Mouse (Mus musculus) liver, postnatal 0 days (tissue): ENCODE data around the gene Cacnb4. TPM values are rescaled to one million over a fixed set of nuclear protein-coding genes. Genes with fewer than 3 reads are reported as not detected.
A peak's percentile ranks its signal among the peaks of the same experiment; 100 is the strongest.

Experiments
- ATAC-seq: fragments of 200-750 bp; cut with Nextera tagmentation; 2 replicates; pipeline ENCODE4 v1.8.0; 2017; ENCODE audit warnings: mild to moderate bottlenecking, moderate library complexity
- DNase-seq: peaks from one replicate; pipeline ENCODE4 v3.0.0-alpha.2; 2016
- H3K27ac ChIP-seq: fragments of 300-500 bp; sonication (generic); 2 replicates; pipeline ENCODE4 v1.5.1; 2014; ENCODE audit warnings: antibody characterized with exemption, moderate library complexity, mild to moderate bottlenecking, low read depth
- H3K27me3 ChIP-seq: fragments of 300-500 bp; sonication (generic); 2 replicates; pipeline ENCODE4 v1.6.1; 2014; ENCODE audit warnings: low read length, control low read depth, mixed read lengths; ENCODE audit not compliant: insufficient read depth
- H3K36me3 ChIP-seq: fragments of 300-500 bp; sonication (generic); replicated peaks from 2 replicates; pipeline ENCODE4 v1.6.1; 2014; ENCODE audit warnings: mild to moderate bottlenecking, control low read depth, low read length, moderate library complexity, mixed read lengths; ENCODE audit not compliant: insufficient read depth
- H3K4me1 ChIP-seq: fragments of 300-500 bp; sonication (generic); 2 replicates; pipeline ENCODE4 v1.6.1; 2014; ENCODE audit warnings: antibody characterized with exemption, mild to moderate bottlenecking, control low read depth; ENCODE audit not compliant: insufficient read depth
- H3K4me2 ChIP-seq: fragments of 300-500 bp; sonication (generic); 2 replicates; pipeline ENCODE4 v1.6.1; 2014; ENCODE audit warnings: low read depth, mild to moderate bottlenecking, low read length, moderate library complexity, mixed read lengths
- H3K4me3 ChIP-seq: fragments of 300-500 bp; sonication (generic); 2 replicates; pipeline ENCODE4 v1.5.1; 2014; ENCODE audit warnings: low read depth, low read length
- H3K9ac ChIP-seq: fragments of 300-500 bp; sonication (generic); replicated peaks from 2 replicates; pipeline ENCODE4 v1.6.1; 2014; ENCODE audit warnings: mild to moderate bottlenecking, moderate library complexity
- H3K9me3 ChIP-seq: fragments of 300-500 bp; sonication (generic); 2 replicates; pipeline ENCODE4 v1.6.1; 2016; ENCODE audit warnings: mild to moderate bottlenecking, control low read depth, low read length, mixed read lengths
- CTCF ChIP-seq: sonication (generic); IDR thresholded peaks from 2 replicates; pipeline ENCODE4 v1.5.1; 2016; ENCODE audit warnings: antibody characterized with exemption, low read depth
- EP300 ChIP-seq: IDR thresholded peaks from 2 replicates; pipeline ENCODE4 v1.6.1; 2016; ENCODE audit warnings: antibody characterized with exemption, low read depth, mild to moderate bottlenecking
- WGBS: fragments of 180-500 bp; shearing (Covaris S2); extraction: QIAGEN DNeasy Blood & Tissue Kit; methylation state at CpG from one replicate; pipeline ENCODE4 v1.1.7; 2014; ENCODE audit not compliant: insufficient replicate concordance; 5-methylcytosine and 5-hydroxymethylcytosine counted together
- polyA plus RNA-seq: library from polyadenylated mRNA; unstranded; fragments of >200 nt; fragmentation: Nextera tagmentation; extraction: Ambion mirVana; gene quantifications from 2 replicates; pipeline ENCODE4 v1.2.1, GENCODE M21; 2015

Cacnb4 gene
- polyA plus RNA-seq, 1 experiment from 2014 or later = 0.27 TPM

- no peaks in the 10 kb centered on the region for H3K27me3 ChIP-seq
- WGBS = 90% methylated on average over 5 of the region's 5 CpGs
- peaks cover 46% of the 10 kb centered on the region for H3K36me3 ChIP-seq
- ATAC-seq (no peak), DNase-seq (no peak)
- no peak overlapping the region for H3K4me3 ChIP-seq
- peaks cover 4% of the 10 kb centered on the region; the same call in 1 of the 2 replicates for H3K4me1 ChIP-seq
- H3K9ac ChIP-seq = no peak overlapping the region
- H3K27ac ChIP-seq = no peak overlapping the region
- TF ChIP-seq EP300 = no peak
- no peak for TF ChIP-seq CTCF
- H3K9me3 ChIP-seq = peaks cover 3% of the 10 kb centered on the region; the same call in 1 of the 2 replicates
- no peak overlapping the region for H3K4me2 ChIP-seq
Measured at GRCm38 (mm10) chr2:52412524-52413037, 264.1 kb downstream of the Cacnb4 start.

- Histone ChIP-seq H3K9me3 (peaks cover 3% of the 10 kb centered on the region; the same call in 1 of the 2 replicates), H3K9ac (no peak overlapping the region), H3K27me3 (no peaks in the 10 kb centered on the region), H3K4me1 (no peaks in the 10 kb centered on the region), H3K27ac (no peak overlapping the region), H3K4me3 (no peak overlapping the region), H3K36me3 (peaks cover 67% of the 10 kb centered on the region), H3K4me2 (no peak overlapping the region)
- WGBS = 67% methylated on average over 1 of the region's 1 CpGs
- no peak for ATAC-seq
- no peak for DNase-seq
- TF ChIP-seq EP300 = no peak
- TF ChIP-seq CTCF = peak; percentile 57
Measured at GRCm38 (mm10) chr2:52406480-52406879, 270.2 kb downstream of the Cacnb4 start.

DNA sequence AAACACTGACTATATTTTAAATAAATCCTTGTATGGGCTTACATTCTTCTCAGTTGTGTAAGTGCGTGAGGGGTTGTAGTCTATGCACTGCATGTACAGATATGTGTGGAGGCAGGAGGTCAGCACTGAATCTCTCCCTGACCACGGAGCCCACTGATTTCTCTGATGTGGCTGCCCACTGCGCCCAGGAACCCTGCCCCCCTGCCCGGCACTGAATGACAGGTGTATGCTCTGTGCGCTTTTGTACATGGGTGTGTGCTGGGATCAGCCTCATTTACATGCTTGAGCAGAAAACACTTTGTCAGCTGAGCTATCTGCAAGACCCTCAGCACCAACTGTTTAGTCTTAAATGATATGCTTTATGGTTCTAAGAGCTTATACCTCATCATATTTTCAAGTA is 271.4 kb downstream of the Cacnb4 start:
- no peak overlapping the region for H3K27ac ChIP-seq
- TF ChIP-seq CTCF = no peak
- no peak for TF ChIP-seq EP300
- 94% methylated on average over 5 of the region's 5 CpGs for WGBS
- H3K27me3 ChIP-seq = no peaks in the 10 kb centered on the region
- DNase-seq (no peak), ATAC-seq (no peak)
- H3K9me3 ChIP-seq = peaks cover 2% of the 10 kb centered on the region; the same call in 1 of the 2 replicates
- no peaks in the 10 kb centered on the region for H3K4me1 ChIP-seq
- no peak overlapping the region for H3K4me3 ChIP-seq
- no peak overlapping the region for H3K9ac ChIP-seq
- H3K4me2 ChIP-seq = no peak overlapping the region
- peaks cover 57% of the 10 kb centered on the region for H3K36me3 ChIP-seq

- Histone ChIP-seq H3K9me3 (no peaks in the 10 kb centered on the region), H3K36me3 (0 out of 2 replicates have a peak, but pooled peaks cover 4% of the 10 kb centered on the region), H3K4me1 (no peaks in the 10 kb centered on the region), H3K9ac (no peak overlapping the region), H3K4me2 (no peak overlapping the region), H3K27ac (no peak overlapping the region), H3K4me3 (no peak overlapping the region), H3K27me3 (no peaks in the 10 kb centered on the region)
- WGBS = 78% methylated on average over 5 of the region's 5 CpGs
- DNase-seq = no peak
- TF ChIP-seq CTCF = no peak
- no peak for TF ChIP-seq EP300
- ATAC-seq = no peak
Measured at GRCm38 (mm10) chr2:52394529-52394928, 282.1 kb downstream of the Cacnb4 start.

GRCm38 (mm10) chr2:52390415-52390975 is 286.1 kb downstream of the Cacnb4 start:
- Histone ChIP-seq H3K4me2 (no peak overlapping the region), H3K9ac (no peak overlapping the region), H3K27ac (no peak overlapping the region), H3K27me3 (no peaks in the 10 kb centered on the region), H3K36me3 (no peaks in the 10 kb centered on the region), H3K4me3 (no peak overlapping the region), H3K9me3 (no peaks in the 10 kb centered on the region), H3K4me1 (0 out of 2 replicates have a peak, but pooled peaks cover 5% of the 10 kb centered on the region)
- ATAC-seq (no peak), DNase-seq (no peak)
- TF ChIP-seq CTCF (no peak), EP300 (no peak)
- 60% methylated on average over 2 of the region's 2 CpGs for WGBS

GRCm38 (mm10) chr2:52389975-52390374 is 286.7 kb downstream of the Cacnb4 start:
- no peak overlapping the region for H3K4me2 ChIP-seq
- no peaks in the 10 kb centered on the region for H3K36me3 ChIP-seq
- ATAC-seq = no peak
- WGBS = 76% methylated on average over 3 of the region's 3 CpGs
- TF ChIP-seq CTCF (no peak), EP300 (no peak)
- no peak overlapping the region for H3K27ac ChIP-seq
- no peak overlapping the region for H3K9ac ChIP-seq
- H3K4me1 ChIP-seq = 0 out of 2 replicates have a peak, but pooled peaks cover 5% of the 10 kb centered on the region
- DNase-seq = no peak
- no peaks in the 10 kb centered on the region for H3K9me3 ChIP-seq
- no peak overlapping the region for H3K4me3 ChIP-seq
- no peaks in the 10 kb centered on the region for H3K27me3 ChIP-seq
